Mouse (Mus musculus) gastrocnemius, postnatal 4 days (tissue): ENCODE results near the gene Yipf7. TPM values are rescaled to one million over a fixed set of nuclear protein-coding genes. Genes with fewer than 3 reads are reported as not detected.

ENCODE experiments used
- DNase-seq, 2 experiments: peaks; one replicate each; pipeline ENCODE4 v3.0.0; 2021 to 2022; ENCODE audit warnings: low spot score in 2 of 2, mixed read lengths in 2 of 2
- long read RNA-seq, 2 experiments: library from polyadenylated mRNA; stranded (forward); transcript quantifications; one replicate each; pipeline ENCODE4 v2.0.0; 2021
- total RNA-seq, 2 experiments: library from RNA; stranded (reverse); gene quantifications; 2 replicates each; pipeline ENCODE4 v1.2.3; 2021

Yipf7 gene
- total RNA-seq, result 10 to 100 TPM; 49.8 to 49.9 TPM
- long read RNA-seq, experiment 1, transcript Yipf7-201 (6 exons, 1,219 nt), result major isoform, 39 of 53 reads
- long read RNA-seq, experiment 1, partial matches to known transcripts, result 2 of 53 reads
- long read RNA-seq, experiment 1, other reads (novel, unspliced or antisense), result 12 of 53 reads
- long read RNA-seq, experiment 2, transcript Yipf7-201 (6 exons, 1,219 nt), result major isoform, 41 of 47 reads
- long read RNA-seq, experiment 2, partial matches to known transcripts, result 2 of 47 reads
- long read RNA-seq, experiment 2, other reads (novel, unspliced or antisense), result 4 of 47 reads

DNA sequence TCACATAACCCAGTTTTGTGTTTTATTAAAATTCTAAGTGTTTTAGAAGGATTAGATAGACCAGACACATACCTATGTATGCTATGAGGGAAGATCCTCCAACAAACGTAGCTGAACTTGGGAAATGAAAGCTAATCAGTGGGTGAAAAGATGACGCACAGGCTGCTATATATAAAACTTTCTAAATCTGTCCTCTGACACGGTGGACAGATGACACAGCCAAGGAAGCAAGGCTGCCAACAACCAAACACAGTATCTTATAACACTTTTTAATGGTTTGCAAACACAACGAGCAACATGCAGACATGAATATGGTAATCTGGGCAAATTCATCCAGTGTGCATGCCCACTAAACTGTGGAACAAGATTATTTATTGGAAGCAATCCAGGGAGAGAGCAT, at the start of gene Yipf7:
Yipf7 (minus strand) TSS at position 160 of the 400 bp plus-strand sequence.
- DNase-seq, result no peak

DNA sequence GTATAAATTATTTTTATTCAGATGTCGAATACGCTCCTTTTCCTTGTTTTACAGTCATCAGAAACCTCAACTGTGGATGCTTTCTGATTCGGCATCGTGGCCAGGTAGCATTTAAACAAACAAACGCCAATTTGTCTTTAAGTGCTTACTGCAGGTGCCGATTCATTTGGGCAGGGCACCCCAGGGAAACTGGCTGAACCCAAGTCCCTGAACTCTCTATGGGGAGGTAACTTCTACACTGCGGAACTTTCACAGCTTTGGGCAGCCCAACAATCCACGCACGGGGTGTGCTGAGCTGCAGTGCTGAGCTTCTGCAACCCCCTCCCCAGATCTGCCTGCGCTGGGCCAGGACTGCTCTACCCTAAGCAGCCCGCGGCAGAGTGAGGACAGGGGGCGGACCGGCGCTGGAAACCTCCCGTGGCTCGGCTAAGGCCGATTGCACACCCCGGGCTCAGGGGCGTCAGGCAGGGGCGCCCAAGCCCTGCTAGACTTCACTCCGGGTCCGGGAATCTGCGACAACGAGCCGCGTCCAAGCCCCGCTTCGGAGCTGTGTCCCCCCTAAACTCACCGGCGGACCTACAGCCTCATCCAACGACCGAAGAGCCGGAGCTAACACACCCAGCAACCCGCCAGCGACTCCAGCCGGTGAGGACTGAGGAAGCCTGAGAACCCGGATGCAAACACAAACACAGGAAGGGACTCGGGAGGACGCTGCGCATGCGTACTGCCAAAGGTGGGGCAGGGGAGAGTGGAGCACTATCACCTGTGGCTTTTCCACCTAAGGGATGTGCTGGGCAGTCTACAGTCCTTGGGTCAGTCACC, 49.4 kb upstream of the Yipf7 start, which contains the start of gene Gnpda2:
Gnpda2 (minus strand) TSS at position 701 of the 822 bp plus-strand sequence.
- DNase-seq, result peak; percentile 67 to 83

DNA sequence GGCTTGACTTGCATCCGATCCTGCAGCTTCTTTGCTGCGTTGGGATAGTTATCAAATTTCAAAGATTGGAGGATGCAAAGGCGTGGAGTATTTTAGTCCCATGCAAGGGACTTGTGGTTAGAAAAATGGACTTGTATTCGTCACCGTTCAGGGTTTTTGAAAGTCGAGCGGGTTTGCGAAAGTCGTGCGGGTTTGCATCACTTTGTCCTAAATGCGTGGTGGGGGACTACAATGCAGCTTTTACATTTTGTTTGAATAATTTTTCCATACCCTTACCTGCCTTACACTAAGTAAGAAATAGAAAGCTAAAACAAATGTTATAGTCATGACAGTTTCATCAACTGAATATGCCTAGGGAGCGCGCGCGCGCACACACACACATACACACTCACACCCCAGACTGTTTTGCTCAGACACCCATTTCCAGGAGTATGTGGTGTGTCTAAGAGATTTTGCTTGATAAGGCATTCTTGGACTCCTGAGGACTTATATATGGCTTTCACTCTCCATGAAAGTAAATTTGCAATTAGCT, 15.0 kb upstream of the Yipf7 start:
- DNase-seq, result no peak

DNA sequence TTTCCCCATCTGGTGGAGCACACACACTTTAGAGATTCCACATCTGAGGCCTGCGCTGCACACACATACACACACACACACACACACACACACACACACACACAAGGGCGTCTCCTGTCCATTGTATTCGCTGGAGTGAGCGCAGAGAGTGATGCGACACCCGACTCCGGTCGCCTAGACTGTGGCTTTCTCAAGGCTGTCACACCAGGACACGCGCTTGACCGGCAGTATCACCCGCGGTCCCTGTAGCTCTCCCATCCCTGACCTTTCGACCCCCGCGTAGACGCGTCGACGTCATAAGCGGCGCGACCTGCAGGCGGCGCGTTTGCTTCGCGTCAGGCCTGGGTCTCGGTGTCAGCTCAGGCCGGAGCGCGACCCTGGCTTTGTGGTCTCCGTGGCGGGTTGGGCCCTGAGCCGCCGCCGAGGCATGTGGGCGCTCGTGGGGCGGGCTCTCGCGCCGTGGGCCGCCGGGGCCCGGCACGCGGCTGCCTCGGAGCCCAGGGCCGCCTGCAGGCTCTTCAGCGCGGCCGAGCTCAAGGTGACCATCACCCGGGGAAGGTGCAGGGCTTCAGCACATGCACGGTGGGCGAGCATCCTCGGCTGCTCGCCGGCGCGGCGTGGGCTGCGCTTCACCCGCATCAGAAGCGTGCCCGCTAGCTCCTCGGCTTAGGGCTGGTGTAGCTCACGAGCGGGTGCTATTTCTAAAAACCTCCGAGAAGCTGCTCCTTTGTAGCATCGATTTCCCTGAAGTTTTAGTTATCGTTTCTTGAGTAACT, 14.4 kb upstream of the Yipf7 start, which contains the start of gene Guf1:
Guf1 (plus strand) TSS at position 296 of the 776 bp plus-strand sequence.
- peak; percentile 92 to 94 for DNase-seq

DNA sequence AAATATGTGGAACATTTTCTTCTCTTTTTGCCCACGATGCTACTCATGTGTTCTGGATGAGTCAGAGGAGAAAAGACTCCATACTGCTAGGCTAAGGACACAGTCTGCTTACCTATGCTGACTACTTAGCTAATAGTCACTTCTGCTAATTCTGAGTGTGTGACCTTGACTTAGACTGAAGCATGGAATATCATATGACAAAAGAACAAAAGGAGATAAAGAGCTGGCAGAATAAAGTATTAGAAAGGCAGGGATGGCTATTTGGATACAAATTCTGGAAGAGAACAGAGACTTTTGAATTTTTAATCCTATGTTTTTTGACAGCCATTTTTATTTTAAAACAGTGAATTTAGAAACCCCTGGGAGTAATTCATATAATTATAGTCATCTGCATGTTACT, 768 bp downstream of the Yipf7 start:
- no peak for DNase-seq

DNA sequence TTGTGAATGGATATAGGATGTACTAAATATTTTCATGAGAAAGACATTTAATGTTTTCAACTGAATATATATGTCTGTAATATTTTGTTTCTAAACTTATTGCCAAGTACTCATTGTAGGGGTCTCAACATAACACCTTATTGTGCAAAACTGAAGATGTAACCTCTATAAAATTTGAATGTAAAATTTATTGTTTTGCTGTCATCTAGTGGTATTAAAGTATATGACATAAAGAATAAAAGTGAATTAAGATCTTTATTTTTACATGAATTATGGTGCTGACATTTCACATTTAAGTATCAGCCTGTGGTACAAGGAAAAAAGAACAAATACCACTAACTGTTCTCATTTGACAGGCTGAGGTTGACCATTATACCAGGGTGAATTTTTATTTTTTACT, 18.5 kb downstream of the Yipf7 start:
- DNase-seq, result no peak

DNA sequence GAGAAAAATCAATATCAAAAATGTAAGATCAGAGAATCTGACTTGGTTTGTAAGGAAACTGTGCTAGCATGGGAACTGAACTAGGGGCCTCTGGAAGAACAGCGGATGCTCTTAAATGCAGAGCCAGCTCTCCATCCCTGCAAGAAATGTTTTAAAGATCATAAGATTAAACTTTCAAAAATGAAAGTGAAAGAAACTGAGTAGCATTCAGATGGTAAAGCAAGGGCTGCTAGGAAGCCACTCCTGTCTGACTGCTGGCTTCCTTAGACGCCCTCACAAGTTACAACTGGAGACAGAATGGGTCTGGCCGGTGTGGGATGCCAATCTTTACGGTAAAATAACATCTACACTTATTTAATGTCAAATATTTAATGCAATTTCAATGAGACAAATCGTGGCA, 20.4 kb downstream of the Yipf7 start:
- DNase-seq, result no peak

DNA sequence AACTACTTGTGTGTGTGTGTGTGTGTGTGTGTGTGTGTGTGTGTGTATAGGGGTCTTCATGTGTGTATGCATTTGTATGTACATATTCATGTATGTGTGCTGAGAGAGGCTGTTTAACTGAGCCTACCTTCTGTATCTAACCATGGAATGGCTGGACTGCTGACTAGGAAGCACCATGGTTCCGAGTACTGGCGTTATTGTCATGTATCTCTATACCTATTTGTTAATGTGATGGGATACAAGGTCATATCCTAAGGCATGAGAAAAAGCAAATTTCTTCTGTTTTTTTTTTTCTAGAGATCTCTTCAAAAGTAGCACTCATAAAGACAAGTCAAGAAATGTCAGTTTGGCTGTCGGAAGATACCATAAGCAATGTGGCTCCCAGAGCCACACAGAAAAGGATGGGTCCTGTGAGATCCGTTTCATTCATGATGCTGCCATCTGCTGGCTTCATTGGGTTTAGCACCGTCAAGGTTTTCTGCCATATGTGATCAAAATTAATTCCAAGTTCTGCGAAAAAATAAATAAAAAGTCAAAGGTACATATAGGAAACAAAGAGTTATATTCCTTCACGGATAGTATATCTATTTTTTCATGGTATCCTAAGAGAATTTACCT, 21.7 kb downstream of the Yipf7 start:
- peak in 1 of 2 experiments; percentile 19 for DNase-seq

DNA sequence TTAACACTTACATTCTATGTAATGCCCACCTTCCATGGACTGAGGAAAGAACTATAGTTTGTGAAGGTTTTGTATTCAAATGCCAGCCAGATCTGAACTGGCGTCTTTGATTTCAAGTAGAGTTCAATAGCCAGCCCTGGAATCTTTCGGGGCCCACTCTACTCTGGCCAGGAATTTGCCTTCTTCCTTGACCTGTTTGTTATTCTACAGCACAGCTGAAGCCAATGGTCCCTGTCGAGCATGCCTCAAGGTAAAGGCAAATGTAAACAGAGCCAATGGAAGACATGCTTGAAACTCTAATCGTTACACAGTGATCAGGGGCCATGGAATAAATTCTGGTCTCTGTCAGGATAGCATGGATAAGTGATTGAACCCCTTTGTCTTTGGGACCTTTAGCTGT, 30.2 kb downstream of the Yipf7 start:
- DNase-seq, result no peak

DNA sequence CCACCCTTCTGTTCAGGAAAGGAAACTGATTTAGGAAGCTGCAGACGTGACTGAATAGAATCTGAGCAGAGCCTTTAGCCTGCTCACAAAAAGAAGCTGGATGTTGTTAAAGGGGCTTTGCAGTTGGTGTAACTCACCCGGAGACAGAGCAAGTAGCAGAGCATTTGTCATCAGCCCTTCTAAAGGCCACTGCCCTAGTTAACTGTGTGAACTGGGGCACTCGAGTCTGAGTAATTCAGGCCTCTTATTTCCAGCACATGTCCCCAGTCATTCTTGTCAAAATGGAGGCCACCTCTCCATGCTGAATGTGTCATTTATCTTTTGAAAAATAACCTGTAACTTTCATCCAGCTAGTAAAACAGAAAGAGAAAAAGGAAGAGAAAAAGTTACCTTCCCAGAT, 30.8 kb downstream of the Yipf7 start:
- DNase-seq, result no peak

DNA sequence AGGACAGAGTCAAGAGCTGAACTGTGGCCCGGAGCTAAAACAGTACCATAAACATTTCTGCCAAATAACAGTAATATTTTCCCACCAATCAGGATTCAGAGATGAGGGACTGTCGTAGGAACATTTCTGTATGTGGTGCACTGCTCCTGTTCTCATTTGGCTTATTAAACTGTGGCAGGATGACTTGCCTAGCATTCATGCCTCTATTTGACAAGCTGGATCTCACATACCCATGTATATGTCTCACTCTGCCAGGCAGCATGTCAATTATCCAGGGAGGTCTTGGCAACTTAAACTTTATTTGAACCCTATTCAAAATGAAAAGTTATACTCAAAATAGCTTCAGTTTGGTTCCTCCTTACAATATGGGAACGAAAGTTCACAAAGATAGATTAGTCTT, 35.4 kb downstream of the Yipf7 start:
- no peak for DNase-seq

DNA sequence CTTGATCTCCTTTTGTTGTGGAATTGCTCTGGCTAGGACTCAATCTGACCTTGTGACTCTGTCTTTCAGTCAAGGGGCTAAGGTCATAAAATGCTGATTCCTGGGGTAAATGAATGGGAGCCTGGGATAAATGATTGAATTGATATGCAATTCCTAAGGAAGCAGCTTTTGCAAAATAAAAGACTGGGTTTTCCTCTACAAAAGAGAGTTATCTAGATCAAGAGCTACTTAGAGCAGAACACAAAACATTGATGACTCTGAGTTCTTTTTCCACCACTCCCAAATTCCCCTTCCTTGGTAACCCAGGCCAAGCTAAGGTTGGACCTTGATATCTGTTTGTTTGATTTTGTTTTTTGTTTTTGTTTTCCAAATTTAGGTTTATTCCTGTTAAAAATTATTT, 53.4 kb downstream of the Yipf7 start:
- DNase-seq, result no peak

DNA sequence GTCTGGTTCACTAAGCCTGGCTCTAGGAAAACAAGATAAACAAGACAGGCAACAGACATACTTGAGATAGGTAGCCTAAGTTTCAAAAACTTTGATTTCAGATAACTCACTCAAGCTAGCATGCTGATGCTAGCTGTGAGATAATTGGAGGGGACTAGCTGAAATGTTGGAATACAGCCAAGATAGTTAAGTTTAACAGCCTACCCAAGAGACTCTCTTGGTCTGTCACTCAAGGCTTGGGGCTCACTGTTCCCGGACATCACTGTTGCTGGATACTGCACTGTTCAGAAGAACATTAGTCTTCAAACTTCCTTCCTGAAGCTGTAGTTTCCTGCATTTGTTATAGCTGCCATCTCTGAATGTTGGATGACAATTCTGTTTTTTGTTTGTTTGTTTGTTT, 74.9 kb downstream of the Yipf7 start:
- DNase-seq, result no peak

Other genes with a start within 250 kb of the Yipf7 start
- gene Kctd8, start 201.0 kb downstream of the Yipf7 start, total RNA-seq, result under 1 TPM; 0.54 to 0.57 TPM
- 10 to 100 TPM; 18.4 to 22.9 TPM for gene Guf1, start 14.3 kb upstream of the Yipf7 start, total RNA-seq
- gene Gnpda2, start 49.7 kb upstream of the Yipf7 start, total RNA-seq, result 10 to 100 TPM; 10.2 to 11.2 TPM